Mouse (Mus musculus): ENCODE data around the gene Csf2ra. TPM values are rescaled to one million over a fixed set of nuclear protein-coding genes. Genes with fewer than 3 reads are reported as not detected.
"Not testable (repeated sequence)": the region's sequence is repeated elsewhere in the genome, so short reads cannot be mapped to it uniquely, and the experiment has no call there.

The Csf2ra gene
- total RNA-seq, 2 experiments from 2014 or later: 36.2 to 42.3 TPM

DNA sequence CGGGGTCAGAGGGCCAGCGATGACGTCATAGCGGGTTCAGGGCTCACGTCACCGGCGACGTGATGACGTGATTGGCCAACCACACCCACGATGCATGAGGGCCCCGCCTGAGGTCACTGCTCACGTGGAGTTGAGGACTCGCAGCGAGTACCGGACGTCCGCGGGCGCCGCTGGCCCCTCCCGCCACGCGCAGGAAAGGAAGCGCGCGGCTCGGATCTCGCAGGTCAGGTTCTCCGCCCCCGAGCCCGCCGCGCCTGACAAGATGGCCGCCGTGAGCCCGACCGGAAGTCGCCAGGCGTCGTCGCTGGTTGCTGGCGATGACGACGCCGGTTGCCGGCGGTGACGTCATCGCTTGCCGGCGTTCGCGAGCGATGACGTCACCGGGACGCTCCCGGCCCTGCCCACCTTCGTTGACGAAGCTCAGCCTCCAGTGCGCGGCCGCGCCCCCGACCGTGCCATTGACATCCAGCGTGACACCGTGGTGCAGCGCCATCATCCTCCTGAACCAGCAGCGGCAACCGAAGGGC, 1.8 kb downstream of the Csf2ra start:
- intact Hi-C loops (cut with DNase I): no loop called here
- DNase-seq (ENCODE audit: extremely low spot score in 1 of 2, low spot score in 2 of 2): peak; percentile 76 to 94

- DNase-seq (ENCODE audit: extremely low spot score in 1 of 2, low spot score in 2 of 2): peak; percentile 92 to 95
- intact Hi-C loops (cut with DNase I): no loop called here
Measured at GRCm38 (mm10) chr19:61225526-61226400, 2.5 kb downstream of the Csf2ra start.

GRCm38 (mm10) chr19:61224678-61225525, 3.3 kb downstream of the Csf2ra start:
- intact Hi-C loops (cut with DNase I): no loop called here
- DNase-seq (ENCODE audit: extremely low spot score in 1 of 2, low spot score in 2 of 2): peak; percentile 31 to 74

DNA sequence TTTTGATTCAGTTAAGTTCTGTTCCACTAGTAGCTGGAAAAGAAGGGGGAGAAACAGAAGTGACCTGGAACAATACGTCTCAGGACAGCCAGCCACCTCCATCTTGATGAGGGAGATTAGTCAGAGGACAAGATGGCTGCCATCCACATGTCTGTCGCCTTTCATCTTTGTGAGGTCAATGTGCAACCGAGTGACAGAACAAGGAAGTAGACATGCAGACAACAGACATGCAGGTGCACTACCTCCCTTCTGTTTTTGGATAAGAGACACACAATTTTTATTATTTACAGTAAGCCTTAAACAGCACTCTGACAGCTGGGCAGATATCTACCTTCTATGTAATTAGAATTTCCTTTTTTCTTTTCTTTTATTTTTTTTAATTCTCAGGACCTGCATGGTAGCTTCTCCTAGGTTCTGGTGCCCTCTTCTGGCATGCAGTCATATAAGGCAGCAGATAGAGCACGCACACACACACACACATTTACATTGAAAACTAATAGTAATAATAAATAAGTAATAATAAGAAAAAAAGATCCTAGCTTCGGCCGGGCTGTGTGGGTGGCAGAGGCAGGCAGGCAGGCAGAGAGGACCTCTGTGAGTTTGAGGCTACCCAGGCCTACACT, 4.4 kb downstream of the Csf2ra start:
- intact Hi-C loops (cut with DNase I): no loop called here

GRCm38 (mm10) chr19:61207506-61207905, 20.7 kb downstream of the Csf2ra start:
- intact Hi-C loops (cut with DNase I); DNase-seq (ENCODE audit: extremely low spot score in 1 of 2, low spot score in 2 of 2): not testable (repeated sequence)

More for the DNA sequence above, 4.4 kb downstream of the Csf2ra start:
- no peak for DNase-seq (ENCODE audit: extremely low spot score in 1 of 2, low spot score in 2 of 2)

DNA sequence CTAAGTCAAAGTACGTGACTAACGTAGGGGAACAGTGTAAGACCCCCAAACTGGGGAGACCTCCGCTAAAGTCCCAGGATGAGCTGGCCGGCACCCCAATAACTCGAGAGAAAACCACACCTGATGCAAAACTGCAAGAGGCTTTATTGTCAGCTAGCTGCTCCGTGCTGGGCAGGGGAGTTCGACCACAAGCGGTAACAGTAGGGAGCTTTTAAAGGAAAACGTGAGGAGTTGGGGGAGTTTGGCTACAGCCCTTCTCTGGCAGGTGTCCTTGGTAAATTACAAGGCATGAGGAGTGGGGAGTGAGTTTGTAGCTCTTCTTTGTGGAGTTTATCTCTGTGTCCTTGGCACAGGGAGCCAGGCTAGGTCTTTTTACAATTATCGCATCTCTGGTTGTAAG, 28.4 kb downstream of the Csf2ra start:
- intact Hi-C loops (cut with DNase I): no loop called here
- DNase-seq (ENCODE audit: extremely low spot score in 1 of 2, low spot score in 2 of 2): no peak

DNA sequence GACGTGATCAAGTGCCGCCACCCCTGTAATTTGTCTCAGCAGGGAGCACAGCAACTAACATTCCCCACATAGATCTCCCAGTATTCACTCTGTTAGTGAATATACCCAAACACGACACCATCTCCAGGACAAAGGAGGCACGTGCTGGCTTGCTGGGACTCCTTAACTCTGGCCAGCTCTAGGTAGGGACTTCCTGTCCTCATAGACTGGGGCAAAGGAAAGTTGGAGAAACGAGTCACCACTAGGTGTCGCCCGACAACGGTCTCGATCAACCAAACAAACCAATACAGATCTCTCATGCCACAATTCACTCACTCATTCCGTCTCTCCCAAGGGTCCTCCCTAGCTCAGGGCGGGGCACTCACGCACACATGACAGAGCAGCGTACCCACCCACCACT, 28.9 kb downstream of the Csf2ra start:
- peak; percentile 79 to 90 for DNase-seq (ENCODE audit: extremely low spot score in 1 of 2, low spot score in 2 of 2)
- intact Hi-C loops (cut with DNase I): no loop called here

GRCm38 (mm10) chr19:61183590-61183989, 44.6 kb downstream of the Csf2ra start, which contains the start of gene Gm6020:
Gene Gm6020 (plus strand): TSS chr19:61183890.
- DNase-seq (ENCODE audit: extremely low spot score in 1 of 2, low spot score in 2 of 2); intact Hi-C loops (cut with DNase I): not testable (repeated sequence)

DNA sequence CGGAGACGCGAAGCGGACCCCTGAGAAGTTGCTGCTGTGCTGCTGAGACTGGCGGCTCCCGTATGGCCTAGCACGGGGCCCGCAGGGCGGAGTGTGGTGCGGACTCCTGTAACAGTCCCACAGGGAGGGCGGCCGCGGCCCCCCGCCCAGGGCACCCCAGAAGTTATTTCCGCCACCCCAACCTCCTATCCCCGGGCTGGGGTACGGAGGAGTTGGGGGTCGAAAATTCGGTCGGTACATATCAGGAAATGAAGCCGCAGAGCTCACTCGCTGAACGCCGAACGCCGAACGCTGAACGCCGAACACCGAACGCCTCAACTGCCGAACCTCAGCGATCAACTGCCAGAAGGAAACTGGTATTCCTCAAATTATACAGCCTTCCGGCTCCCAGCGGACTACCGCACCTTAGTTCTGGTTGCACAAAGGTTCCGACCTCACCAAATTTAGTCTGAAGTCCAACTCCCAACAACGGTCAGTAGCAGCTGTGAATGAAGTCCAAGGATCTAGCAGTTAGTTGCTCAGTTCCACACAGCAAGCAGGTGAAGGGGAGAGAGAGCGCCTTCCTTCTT, 52.4 kb downstream of the Csf2ra start, which contains the start of gene Gm7102:
Gene Gm7102, minus strand, starts transcription at position 554 of the 569 bp plus-strand sequence.
- intact Hi-C loops (cut with DNase I): no loop called here

More for the DNA sequence above, 52.4 kb downstream of the Csf2ra start, which contains the start of gene Gm7102:
- DNase-seq (ENCODE audit: extremely low spot score in 1 of 2, low spot score in 2 of 2): no peak

Other genes with a start within 250 kb of the Csf2ra start
- 10 to 100 TPM; 32.4 to 35.3 TPM for gene Zfp950, start 87.6 kb downstream of the Csf2ra start, total RNA-seq (2021)
- under 1 TPM; 0.26 to 0.75 TPM for gene Gm7102, start 52.1 kb downstream of the Csf2ra start, total RNA-seq (2021)
- not detected for gene Gm6020, start 44.5 kb downstream of the Csf2ra start, total RNA-seq (2021)
- not detected for gene Gm21060, start 68.6 kb upstream of the Csf2ra start, total RNA-seq (2021)

All from left cerebral cortex, postnatal 10 days (tissue).